Mouse (Mus musculus) urinary bladder, postnatal 25 days (tissue): ENCODE results near the gene Nectin1.
A peak's percentile ranks its signal among the peaks of the same experiment; 100 is the strongest.

Experiments
- DNase-seq: peaks from one replicate; pipeline ENCODE4 v3.0.0; 2022; ENCODE audit warnings: low spot score

The Nectin1 gene

DNA sequence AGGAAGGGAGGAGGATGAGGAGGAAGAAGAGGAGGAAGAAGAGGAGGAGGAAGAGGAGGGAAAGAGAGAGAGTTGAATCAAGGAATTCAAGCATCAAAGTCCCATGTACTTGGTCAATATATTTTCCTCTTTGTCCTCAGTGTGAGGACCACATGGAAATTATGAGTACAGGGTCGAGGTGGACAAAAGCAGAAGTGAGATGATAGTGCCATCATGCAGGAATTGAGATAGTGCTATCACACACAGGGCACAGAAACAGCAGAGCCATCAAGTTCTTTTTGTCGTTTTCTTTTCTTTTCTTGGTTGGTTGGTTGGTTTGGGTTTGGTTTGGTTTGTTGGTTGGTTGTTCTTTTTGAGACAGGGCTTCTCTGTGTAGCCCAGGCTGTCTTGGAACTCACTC, 2.5 kb upstream of the Nectin1 start:
- DNase-seq: no peak

DNA sequence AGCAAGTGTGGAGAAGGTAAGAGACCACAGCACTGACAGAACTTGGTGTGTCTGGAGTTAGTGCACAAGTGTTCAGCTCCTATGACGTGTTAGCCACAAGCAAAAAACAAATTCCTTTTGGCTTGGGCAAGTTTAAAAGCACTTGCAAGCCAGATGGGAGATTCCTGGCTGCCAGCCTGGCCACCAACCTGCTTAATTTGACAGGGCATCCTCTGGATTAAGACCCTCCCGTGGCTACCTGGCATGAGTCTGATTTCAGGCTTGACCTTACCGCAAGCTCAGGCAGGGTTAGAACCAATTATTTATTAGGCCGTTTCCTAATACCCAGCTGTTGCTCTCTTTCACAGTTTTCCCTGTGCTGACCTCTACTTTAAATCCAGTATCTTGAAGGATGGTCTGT, 1.7 kb upstream of the Nectin1 start:
- DNase-seq: no peak

DNA sequence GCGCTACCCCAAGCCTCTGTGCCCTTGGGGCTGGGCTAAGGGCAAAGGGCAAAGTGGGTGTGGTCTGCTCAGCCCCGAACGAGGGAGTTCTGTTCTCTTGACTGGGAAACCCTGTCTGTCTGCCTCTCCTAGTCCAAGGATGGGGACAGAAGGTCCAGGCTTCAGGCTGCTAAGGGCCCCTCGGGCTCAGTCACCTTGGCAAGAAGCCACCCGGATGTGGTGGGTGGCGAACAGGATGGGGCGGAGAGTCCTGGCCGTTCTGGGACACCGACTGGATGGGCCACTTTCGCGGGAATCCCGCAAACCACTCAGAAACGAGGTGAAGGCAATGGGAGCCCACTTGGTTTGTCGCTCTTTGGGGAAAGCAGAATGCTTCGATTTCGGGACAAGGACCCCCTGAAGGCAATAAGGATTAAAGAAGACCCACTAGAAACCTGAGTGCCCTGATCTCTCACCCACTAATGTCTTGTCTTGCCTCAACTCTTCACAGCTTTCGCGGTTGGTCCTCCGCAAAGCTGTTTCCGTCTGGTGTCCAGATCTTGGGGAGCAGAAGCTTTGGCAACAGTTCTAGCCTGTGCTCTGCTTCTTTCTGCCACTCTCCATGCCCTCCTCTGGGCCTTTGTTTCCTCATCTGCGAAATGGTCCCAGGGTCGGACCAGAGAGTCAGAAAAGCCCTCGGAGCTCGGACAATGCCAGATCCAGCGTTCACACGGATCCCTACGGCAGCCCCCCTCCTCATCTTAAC, 710 bp upstream of the Nectin1 start:
- DNase-seq: peak; percentile 73

DNA sequence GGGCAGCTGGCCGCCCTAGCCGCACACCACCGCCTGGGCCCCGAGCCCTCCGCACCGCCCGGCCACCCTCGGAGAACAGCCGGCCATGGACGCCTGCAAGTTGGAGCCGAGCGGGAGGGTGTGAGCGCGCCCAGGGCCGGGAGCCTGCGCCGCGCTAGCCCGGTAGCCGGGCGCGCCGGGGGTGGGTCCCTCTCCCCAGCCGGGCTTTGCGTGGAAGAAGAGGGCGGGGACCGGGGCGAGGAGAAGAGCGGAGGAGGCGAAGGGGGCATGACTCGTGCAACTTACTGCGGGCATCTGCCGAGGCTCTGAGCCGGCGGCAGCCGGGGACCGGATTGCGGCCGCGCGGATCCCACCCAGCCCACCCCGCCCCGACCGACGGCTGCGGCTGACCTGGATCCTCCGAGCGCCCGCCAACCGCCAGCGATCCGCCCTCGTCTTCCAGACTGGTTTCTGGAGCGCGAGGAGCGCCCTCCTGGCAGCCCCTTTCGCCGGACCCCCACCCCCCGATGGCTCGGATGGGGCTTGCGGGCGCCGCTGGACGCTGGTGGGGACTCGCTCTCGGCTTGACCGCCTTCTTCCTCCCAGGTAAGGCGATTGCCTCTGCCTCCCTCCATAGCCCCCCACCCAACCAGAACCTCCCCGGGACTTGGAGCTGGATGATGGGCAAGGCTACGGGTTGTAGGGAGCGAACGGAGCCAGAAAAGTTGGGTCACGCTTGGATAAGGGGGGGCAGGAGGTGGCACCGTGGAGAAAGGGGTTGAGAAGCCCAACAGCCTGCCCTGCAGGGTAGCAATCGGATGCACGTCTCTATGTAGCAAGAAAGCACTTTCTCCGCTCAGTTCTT, 576 bp downstream of the Nectin1 start:
- DNase-seq: no peak

DNA sequence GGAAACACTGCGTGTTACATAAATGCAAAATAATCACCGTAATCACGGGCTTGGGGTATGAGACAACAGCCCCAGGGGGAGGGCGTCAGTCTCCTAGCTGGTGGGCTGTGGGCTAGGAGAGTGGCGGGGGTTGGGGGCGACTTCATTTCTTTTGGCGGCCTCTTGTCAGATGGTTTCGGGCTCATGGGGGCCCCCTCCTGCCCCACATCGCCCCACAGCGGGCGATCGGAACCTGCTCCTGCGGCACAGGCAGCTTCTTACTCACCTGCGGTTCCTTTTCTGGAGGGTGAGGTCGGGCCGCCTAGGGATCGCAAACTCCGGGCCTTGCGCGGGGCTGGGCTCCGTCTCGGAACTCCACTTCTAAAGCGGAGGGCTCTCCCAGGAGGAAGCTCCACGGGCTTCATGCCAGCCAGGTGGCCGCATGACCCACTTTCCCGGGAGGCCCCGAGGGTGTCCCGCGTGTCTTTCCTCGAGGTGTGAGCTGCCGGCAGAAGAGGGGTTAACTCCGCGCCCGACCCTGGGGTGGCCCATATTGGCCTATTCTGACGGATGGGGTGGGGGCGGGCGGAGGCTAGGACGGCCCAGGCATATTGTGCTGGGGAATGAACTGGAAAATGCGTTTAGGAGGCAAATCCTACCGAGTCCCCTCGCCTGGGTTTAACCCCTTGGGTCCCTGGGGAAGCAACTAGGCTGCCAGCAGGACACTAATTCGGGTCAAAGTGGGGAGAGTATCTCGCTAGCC, 1.4 kb downstream of the Nectin1 start:
- no peak for DNase-seq

DNA sequence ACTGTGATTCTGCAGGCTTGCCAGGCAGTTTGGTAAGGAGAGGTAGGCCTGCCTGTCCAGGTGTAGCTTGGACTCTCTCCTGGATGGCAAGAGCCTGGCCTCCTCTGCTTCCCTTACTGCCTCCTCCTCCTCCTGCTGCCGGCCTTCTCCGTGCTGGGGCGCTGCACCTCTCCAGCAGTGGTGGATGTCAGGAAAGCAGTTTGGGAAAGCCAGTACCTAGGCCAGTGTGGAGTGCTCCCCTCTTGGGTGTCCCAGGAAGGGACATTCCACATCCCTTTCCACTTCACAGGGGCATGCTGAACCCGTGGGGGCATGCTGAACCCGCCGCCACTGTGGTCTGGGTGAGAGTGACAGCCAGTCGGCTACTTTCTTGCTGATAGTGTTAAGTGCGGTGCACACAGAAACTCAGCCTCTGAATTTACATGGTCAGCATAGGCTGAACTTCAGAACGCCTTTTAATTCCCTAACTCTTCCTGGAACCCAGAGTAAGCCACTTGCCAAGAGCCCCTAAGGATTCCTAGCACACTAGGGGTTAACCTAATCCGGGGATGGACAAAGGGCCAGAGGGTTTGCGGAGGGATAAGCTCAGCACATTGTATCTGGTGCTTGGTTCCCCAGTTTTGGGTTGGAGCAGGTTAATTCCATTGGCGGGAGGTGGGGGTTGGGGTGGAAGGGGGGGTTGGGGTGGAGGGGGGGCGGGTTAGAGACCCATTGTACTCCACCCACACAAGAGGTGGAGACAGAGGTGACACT, 2.3 kb downstream of the Nectin1 start:
- DNase-seq: no peak

DNA sequence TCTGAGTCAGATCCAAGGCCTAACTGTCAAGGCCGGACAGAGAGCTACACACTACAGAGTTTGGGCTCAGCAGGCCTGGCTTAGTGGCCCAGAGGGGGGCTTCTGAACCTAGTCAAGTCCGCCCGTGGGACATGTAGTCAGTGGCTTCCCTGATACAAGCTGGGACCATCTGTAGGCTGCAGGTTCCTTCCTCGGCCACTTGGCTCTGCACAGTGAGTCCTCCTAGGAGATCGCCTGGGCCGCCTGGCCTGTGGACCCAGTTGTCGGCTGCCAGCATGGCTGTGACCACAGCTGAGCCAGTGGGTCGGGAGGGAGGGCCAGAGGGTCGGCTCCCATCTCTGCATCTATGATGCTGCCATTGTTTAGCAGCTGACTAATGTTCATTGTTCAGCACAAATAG, 3.9 kb downstream of the Nectin1 start:
- DNase-seq: no peak

DNA sequence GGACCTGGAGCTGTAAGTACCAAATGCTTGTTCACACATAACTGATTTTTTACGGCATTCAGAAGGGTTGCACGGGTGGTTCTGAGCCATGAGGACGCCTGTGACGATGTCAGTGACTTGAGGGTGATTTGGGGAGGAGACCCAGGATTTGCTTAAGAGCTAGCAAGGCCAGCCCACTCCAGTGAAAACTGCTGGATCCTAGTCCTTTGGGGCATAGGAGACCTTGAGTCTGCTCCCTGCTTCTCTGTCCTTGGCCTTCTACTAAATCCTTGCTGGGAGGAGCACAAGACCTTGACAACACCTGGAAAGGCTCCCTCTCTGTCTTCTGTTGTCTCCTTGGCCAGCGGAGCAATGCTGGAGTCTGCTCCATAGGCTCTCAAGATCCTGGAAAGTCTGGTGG, 4.7 kb downstream of the Nectin1 start:
- no peak for DNase-seq

DNA sequence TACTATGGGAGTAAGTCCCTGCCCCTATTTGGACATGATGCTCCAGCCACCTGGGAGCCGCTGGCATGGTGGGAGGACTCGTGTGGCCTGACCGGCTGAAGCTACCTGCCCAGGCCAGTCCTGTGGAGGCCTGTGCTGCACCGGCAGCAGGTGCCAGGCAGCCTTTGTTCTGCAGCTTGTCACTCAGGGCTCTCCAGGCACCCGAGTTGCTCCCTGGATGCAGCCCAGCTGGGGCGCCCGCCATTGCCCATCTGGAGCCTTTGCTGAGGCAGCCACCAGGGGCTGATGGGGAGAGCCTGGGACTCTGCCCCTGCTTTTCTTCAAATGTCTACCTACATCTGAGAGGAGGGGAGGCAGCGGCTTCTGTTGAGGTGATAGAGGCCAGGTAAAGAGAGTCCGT, 6.3 kb downstream of the Nectin1 start:
- DNase-seq: no peak

DNA sequence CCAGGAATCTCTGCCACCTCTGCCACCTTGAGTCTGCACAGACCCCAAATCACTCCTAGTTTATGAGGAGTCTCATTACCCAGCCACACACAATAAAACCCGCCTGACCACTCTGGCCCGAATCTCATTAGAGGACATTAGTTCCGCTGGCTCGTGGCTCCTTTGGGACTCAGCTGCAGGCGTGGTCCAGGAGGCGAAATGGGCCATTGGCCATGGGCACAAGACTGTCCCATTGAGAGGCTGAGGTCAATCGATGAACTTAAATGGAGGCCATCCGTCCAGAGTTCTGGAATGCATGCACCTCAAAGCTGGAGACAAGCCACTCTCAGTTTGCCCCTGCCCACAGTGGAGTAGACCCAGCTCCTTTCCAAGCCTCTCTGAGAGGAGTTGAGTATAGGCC, 7.3 kb downstream of the Nectin1 start:
- DNase-seq: no peak

DNA sequence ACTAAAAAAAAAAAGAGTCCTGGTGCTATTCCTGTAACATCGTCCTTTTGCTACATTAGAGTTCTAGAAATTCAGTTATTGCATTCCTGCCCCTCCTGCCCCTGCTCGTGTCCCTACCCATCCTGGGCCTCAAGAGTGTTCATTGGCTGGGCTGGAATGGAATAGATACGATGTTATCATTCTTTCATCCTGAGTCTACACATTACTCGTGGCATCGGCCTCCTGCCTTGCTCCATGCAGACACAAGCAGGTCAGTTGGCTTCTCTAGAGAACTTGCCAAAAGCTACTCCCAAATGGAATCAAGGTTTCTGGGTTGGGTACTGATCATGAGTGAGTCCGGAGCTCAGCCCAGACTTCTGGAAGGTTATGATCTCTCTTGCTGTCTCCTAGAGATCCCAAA, 9.7 kb downstream of the Nectin1 start:
- no peak for DNase-seq

DNA sequence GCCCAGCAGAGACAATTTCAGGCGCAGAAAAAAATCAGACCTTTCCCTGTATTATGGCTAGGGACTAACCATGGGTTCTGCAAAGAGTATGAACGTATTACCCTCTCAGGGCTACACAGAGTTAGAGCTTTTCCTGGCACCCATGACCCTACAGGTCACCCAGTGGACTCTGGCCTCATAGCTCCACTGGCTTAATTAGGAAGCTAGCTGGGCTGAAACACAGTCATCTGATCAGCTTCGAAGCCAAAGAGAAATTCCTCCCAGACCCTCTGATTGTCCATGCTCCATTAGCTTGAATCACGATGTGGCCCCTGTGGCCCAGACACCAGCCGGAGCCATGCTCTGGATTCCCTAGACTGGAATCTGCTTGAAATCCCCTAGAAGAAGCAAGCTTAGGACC, 10.3 kb downstream of the Nectin1 start:
- DNase-seq: no peak

DNA sequence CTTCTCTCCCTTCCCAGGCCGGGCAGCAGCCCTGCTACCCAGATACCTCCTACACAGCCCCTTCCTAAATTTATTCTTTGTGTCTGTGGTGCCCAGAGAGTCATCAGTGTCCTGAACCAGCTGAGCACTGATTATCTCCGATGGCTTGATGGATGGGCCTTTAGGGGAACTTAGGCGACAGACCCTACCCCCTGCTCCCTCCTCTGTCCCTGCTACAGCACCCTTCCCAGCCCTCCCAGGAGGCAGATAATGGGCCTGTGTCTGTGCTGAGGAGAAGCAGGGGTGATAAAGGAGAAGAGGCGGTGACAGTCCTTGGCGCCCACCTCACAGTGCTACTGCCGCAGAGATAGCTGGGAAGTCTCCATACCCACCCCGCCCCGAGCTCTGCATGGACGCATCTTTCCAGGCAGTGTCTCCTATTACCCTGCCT, 11.0 kb downstream of the Nectin1 start:
- no peak for DNase-seq

DNA sequence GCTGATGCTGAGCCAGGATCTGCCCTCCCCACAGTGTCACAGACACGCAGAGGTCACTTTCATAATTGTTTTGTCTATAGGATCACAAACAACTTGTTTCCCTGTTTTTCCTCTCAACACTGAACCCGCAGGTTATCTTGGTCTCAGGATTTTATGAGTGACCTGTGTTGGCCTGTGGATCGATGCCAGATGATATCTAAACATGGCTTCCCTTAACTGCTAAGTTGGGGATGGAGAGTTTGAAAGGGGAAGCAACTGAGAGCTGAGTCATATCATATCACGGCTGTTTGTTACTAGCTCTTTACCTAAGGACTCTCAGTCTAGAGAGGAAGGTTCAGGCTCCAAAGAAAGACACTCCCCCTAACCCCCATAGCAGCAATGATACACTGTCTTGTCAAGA, 11.7 kb downstream of the Nectin1 start:
- no peak for DNase-seq

DNA sequence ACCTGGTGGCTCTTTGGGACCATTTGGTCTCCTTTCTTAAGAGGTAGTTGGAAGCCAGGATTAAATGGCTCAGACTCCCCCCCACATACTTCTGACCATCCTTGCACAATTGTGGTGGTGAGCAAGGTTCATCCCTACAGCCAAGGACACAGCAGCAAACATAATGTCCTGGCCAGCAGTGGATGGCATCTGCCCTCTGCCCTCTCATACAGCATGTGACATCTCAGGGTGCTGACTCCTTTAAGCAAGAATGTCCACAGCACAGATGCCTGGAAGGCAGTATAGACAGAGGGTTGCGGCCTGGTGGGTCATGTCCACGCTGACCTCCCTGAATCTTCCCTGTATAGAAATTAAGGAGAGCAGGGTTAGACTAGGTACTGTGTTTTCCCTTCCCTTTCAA, 12.1 kb downstream of the Nectin1 start:
- no peak for DNase-seq

DNA sequence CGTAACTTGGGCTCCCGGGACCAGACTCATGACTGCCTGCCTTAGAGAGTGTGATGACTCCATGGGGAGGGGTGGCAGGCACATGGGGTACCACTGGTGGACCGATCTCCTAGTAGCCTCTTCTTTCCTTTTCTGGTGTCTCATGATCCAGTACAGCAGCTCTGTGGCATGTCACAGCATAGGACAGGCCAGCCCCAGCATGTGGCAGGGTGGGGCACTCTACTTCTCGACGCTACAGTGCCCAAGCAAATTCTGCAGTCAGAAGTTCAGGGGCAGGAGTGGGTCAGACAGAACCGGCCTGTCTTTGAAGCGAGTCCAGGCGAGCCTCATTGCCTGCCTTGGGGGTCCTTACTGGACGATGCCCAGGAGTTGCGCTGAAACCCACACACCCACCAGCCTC, 13.4 kb downstream of the Nectin1 start:
- peak; percentile 54 for DNase-seq

DNA sequence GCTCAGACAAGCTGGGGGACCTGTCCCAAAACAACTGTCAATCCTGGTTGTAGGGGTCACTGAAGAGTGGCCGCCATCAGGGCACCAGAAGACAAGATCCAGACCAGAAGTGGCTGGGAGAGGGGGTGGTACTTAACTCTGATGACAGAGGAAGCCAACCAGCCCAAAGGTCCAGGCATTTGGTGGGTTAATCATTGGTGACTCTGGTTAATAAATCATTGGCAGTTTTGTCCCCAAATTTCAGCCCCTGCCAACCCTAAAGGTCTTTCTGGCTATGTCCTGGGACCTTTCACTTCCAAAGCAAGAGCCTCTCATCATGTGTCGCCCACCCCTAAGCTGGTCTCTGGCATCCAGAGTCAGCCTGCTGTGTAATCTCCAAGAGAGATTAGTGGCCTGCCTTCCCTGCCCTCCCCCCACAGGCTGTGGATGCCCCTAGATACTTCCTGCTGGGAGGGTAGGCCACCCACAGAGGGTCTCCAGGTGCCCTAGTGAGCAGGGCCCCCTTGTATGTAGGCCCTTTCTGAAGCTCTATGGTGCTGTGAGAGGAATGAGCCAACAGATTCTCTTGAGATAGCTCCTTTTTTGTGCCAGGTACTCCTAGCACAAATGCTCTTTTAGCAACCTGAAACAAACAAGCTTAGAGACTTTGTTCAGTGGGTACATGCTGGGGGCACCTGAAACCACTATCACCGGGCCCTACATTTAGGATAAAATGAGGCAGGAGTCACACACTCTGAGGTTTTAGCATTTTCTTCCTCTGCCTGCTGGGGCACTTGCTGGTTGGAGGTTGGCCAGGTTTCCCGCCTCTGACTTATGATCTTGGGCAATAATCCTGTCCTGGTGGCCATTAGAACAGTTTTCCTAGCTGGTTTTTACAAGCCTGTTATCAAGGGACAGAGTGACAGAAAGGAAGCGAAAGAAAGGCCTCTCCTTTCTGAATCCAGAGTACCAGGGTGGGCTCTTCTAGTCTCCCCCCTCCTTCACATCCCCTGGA, 14.5 kb downstream of the Nectin1 start:
- no peak for DNase-seq

DNA sequence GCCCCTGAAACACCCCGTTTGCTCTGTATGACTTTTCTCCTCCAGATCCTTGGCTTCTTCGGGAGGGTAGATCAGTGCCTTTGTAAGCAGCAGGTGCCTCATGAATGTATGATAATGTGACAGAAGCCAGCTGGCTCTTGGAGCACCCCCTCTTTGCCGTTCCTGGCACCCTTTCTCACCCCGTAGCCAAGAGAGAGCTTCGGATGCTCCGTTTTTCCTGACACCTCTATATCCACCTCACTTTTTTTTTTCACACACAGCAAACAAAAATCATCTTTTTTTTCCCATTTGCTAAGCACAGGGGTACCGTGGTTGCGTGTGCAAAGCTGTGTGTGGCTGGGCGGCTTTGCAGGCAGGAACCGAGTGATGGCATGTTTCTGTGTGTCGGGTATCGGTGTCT, 16.3 kb downstream of the Nectin1 start:
- no peak for DNase-seq

DNA sequence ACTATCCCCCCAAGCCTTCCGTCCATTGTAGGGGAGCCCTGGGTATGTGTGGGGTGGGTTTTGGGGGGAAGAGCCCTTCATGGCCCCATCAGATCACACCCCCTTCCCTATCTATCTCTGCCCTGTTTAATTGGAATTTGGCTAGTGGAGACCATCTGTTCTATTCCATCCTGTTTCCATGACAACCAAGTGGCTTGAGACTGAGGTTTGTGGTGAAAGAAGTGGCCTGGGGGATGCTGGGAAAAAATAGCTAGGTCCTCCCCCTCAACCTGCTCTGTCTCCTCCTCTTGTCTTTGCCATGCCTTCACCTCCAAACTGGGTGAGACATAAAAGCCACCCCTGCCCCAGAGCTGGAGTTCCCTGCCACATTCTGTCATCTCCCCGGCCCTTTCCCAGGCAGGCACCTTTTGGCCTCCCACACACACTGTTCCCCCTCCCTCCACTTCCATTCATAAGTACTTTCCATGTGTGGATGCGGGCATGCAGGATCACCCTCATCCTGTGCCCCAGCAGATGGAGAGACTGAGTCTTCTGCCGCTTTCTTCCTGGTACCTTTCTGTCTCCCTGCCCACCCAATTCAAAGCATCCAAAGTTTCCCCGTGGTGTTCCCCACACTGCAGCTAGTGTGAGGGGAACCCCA, 17.5 kb downstream of the Nectin1 start:
- DNase-seq: no peak

DNA sequence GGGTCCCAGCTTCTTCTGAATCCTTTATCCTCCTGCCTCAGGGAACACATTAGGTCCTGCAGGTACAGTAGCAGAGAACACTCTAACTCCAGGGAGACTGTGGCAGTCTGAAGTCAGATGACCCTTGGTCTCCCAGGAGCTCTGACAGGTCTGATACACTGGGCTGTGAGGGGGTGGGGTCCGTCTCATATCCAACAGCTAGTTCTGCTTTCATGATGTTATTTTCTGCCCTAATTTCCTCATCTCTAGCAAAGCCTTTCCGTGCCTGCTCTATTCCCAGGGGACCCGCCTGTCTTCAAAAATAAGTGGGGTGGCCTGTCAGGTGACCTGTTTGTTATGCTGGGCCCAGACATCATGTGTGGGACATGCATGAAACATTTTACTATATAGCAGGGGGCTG, 18.2 kb downstream of the Nectin1 start:
- DNase-seq: no peak
